Mouse (Mus musculus) forebrain, embryonic 13.5 days (tissue): ENCODE data around the gene Prkce. TPM values are rescaled to one million over a fixed set of nuclear protein-coding genes. Genes with fewer than 3 reads are reported as not detected.

Experiments
- ATAC-seq: fragments of 200-750 bp; cut with Nextera tagmentation; 2 replicates; pipeline ENCODE4 v1.8.0; 2017
- H3K27ac ChIP-seq: fragments of 300-500 bp; sonication (generic); 2 replicates; pipeline ENCODE4 v1.5.1; 2015; ENCODE audit warnings: inconsistent platforms, mild to moderate bottlenecking, moderate library complexity
- H3K27me3 ChIP-seq: fragments of 300-500 bp; sonication (generic); 2 replicates; pipeline ENCODE4 v1.6.1; 2015; ENCODE audit warnings: mild to moderate bottlenecking, inconsistent platforms
- H3K36me3 ChIP-seq: fragments of 300-500 bp; sonication (generic); 2 replicates; pipeline ENCODE4 v1.6.1; 2015; ENCODE audit warnings: mild to moderate bottlenecking, inconsistent platforms; ENCODE audit not compliant: poor library complexity, severe bottlenecking
- H3K4me1 ChIP-seq: fragments of 300-500 bp; sonication (generic); 2 replicates; pipeline ENCODE4 v1.6.1; 2015; ENCODE audit warnings: inconsistent platforms
- H3K4me2 ChIP-seq: fragments of 300-500 bp; sonication (generic); 2 replicates; pipeline ENCODE4 v1.6.1; 2015; ENCODE audit warnings: inconsistent platforms, mild to moderate bottlenecking, moderate library complexity
- H3K4me3 ChIP-seq: fragments of 300-500 bp; sonication (generic); 2 replicates; pipeline ENCODE4 v1.5.1; 2015; ENCODE audit warnings: mild to moderate bottlenecking, inconsistent platforms
- H3K9ac ChIP-seq: fragments of 300-500 bp; sonication (generic); 2 replicates; pipeline ENCODE4 v1.6.1; 2015; ENCODE audit warnings: mild to moderate bottlenecking, inconsistent platforms
- H3K9me3 ChIP-seq: fragments of 300-500 bp; sonication (generic); replicated peaks from 2 replicates; pipeline ENCODE4 v1.6.1; 2016; ENCODE audit warnings: inconsistent platforms
- WGBS: fragments of 180-500 bp; shearing (Covaris S2); methylation state at CpG from one replicate; pipeline ENCODE4 v1.1.7; 2015; 5-methylcytosine and 5-hydroxymethylcytosine counted together
- polyA plus RNA-seq: library from polyadenylated mRNA; unstranded; fragments of >200 nt; fragmentation: Nextera tagmentation; extraction: Ambion mirVana; gene quantifications from 2 replicates; pipeline ENCODE4 v1.2.1, GENCODE M21; 2015

Gene Prkce
- polyA plus RNA-seq, 1 experiment from 2014 or later = 10.9 TPM

- Histone ChIP-seq H3K9ac (no peak overlapping the region), H3K27ac (no peak overlapping the region), H3K4me2 (no peak overlapping the region), H3K4me1 (peaks cover 9% of the 10 kb centered on the region; the same call in 1 of the 2 replicates), H3K27me3 (no peaks in the 10 kb centered on the region), H3K36me3 (no peaks in the 10 kb centered on the region), H3K9me3 (no peaks in the 10 kb centered on the region), H3K4me3 (no peak overlapping the region)
- WGBS = 55% methylated on average over 4 of the region's 4 CpGs
- ATAC-seq = peak; percentile 67
These were observed 232.4 kb downstream of the Prkce start for GRCm38 (mm10) chr17:86400032-86400431.

GRCm38 (mm10) chr17:86404795-86405501, 237.4 kb downstream of the Prkce start:
- Histone ChIP-seq H3K27ac (no peak overlapping the region), H3K36me3 (no peaks in the 10 kb centered on the region), H3K4me1 (peaks cover 13% of the 10 kb centered on the region), H3K4me2 (no peak overlapping the region), H3K27me3 (no peaks in the 10 kb centered on the region), H3K4me3 (no peak overlapping the region), H3K9ac (no peak overlapping the region), H3K9me3 (no peaks in the 10 kb centered on the region)
- WGBS = 76% methylated on average over 11 of the region's 11 CpGs
- ATAC-seq = no peak

GRCm38 (mm10) chr17:86405644-86406043, 238.1 kb downstream of the Prkce start:
- Histone ChIP-seq H3K4me1 (peaks cover 15% of the 10 kb centered on the region), H3K27me3 (no peaks in the 10 kb centered on the region), H3K4me3 (no peak overlapping the region), H3K9ac (no peak overlapping the region), H3K36me3 (no peaks in the 10 kb centered on the region), H3K4me2 (no peak overlapping the region), H3K9me3 (no peaks in the 10 kb centered on the region), H3K27ac (no peak overlapping the region)
- WGBS = 91% methylated on average over 8 of the region's 8 CpGs
- no peak for ATAC-seq

- WGBS = 73% methylated on average over 8 of the region's 8 CpGs
- Histone ChIP-seq H3K4me2 (no peak overlapping the region), H3K9ac (no peak overlapping the region), H3K4me3 (no peak overlapping the region), H3K4me1 (peaks cover 33% of the 10 kb centered on the region), H3K9me3 (no peaks in the 10 kb centered on the region), H3K36me3 (no peaks in the 10 kb centered on the region), H3K27ac (no peak overlapping the region), H3K27me3 (no peaks in the 10 kb centered on the region)
- ATAC-seq = no peak
These were observed 240.5 kb downstream of the Prkce start for GRCm38 (mm10) chr17:86407921-86408613.

GRCm38 (mm10) chr17:86408614-86409006, 241.0 kb downstream of the Prkce start:
- no peak overlapping the region for H3K27ac ChIP-seq
- 91% methylated on average over 5 of the region's 5 CpGs for WGBS
- no peaks in the 10 kb centered on the region for H3K36me3 ChIP-seq
- no peak overlapping the region for H3K4me2 ChIP-seq
- H3K9ac ChIP-seq = no peak overlapping the region
- H3K4me3 ChIP-seq = no peak overlapping the region
- no peaks in the 10 kb centered on the region for H3K27me3 ChIP-seq
- peaks cover 33% of the 10 kb centered on the region for H3K4me1 ChIP-seq
- H3K9me3 ChIP-seq = no peaks in the 10 kb centered on the region
- ATAC-seq = no peak

GRCm38 (mm10) chr17:86409485-86409884, 241.9 kb downstream of the Prkce start:
- Histone ChIP-seq H3K4me2 (no peak overlapping the region), H3K4me1 (peaks cover 33% of the 10 kb centered on the region), H3K36me3 (no peaks in the 10 kb centered on the region), H3K27ac (no peak overlapping the region), H3K9ac (no peak overlapping the region), H3K9me3 (no peaks in the 10 kb centered on the region), H3K4me3 (no peak overlapping the region), H3K27me3 (no peaks in the 10 kb centered on the region)
- 89% methylated on average over 8 of the region's 8 CpGs for WGBS
- no peak for ATAC-seq

GRCm38 (mm10) chr17:86410496-86410895, 242.9 kb downstream of the Prkce start:
- Histone ChIP-seq H3K9me3 (no peaks in the 10 kb centered on the region), H3K4me2 (no peak overlapping the region), H3K4me3 (no peak overlapping the region), H3K4me1 (peaks cover 26% of the 10 kb centered on the region), H3K27me3 (no peaks in the 10 kb centered on the region), H3K36me3 (no peaks in the 10 kb centered on the region), H3K27ac (no peak overlapping the region), H3K9ac (no peak overlapping the region; the same call in 1 of the 2 replicates)
- ATAC-seq = 0 out of 2 replicates have a peak, but pooled peaks have one; percentile 27
- 42% methylated on average over 12 of the region's 12 CpGs for WGBS

DNA sequence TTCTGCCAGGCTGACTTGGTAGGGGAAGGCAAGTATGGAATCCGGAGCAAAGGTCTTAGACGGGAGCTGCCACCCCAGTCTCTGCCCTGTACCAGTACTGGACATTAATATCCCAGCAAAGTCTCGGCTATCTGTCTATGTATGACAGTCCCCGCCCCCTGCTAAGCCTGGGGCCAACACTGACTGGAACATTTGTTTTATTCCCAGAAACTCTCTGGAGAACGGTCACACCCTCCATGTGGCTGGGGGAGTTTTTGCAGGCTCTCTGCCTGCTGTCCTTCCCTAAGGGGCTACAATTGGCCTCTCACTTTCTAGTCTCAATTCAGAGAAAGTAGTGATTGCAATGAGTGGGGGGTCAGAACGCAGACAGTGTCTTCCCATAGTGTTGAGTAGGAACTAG, 244.6 kb downstream of the Prkce start:
- peaks cover 37% of the 10 kb centered on the region for H3K4me1 ChIP-seq
- ATAC-seq = no peak
- 87% methylated on average over 6 of the region's 6 CpGs for WGBS

GRCm38 (mm10) chr17:86414608-86415007, 247.0 kb downstream of the Prkce start:
- no peak for ATAC-seq
- Histone ChIP-seq H3K4me3 (no peak overlapping the region), H3K9ac (no peak overlapping the region), H3K27ac (no peak overlapping the region), H3K27me3 (no peaks in the 10 kb centered on the region), H3K9me3 (no peaks in the 10 kb centered on the region), H3K4me1 (peaks cover 37% of the 10 kb centered on the region), H3K36me3 (no peaks in the 10 kb centered on the region), H3K4me2 (no peak overlapping the region)
- WGBS = 83% methylated on average over 8 of the region's 8 CpGs

More for the DNA sequence above, 244.6 kb downstream of the Prkce start:
- Histone ChIP-seq H3K4me2 (no peak overlapping the region), H3K9me3 (no peaks in the 10 kb centered on the region), H3K27me3 (no peaks in the 10 kb centered on the region), H3K36me3 (no peaks in the 10 kb centered on the region), H3K27ac (no peak overlapping the region), H3K4me3 (no peak overlapping the region), H3K9ac (no peak overlapping the region)

GRCm38 (mm10) chr17:86415989-86416388, 248.4 kb downstream of the Prkce start:
- peaks cover 5% of the 10 kb centered on the region; the same call in 1 of the 2 replicates for H3K9me3 ChIP-seq
- no peaks in the 10 kb centered on the region for H3K27me3 ChIP-seq
- no peak overlapping the region for H3K4me2 ChIP-seq
- H3K4me3 ChIP-seq = no peak overlapping the region
- H3K36me3 ChIP-seq = no peaks in the 10 kb centered on the region
- H3K4me1 ChIP-seq = peaks cover 27% of the 10 kb centered on the region
- ATAC-seq = peak; percentile 41; the same call in 1 of the 2 replicates
- WGBS = 91% methylated on average over 7 of the region's 7 CpGs
- peak overlapping the region; percentile 40; the same call in 1 of the 2 replicates for H3K27ac ChIP-seq
- no peak overlapping the region for H3K9ac ChIP-seq

- 84% methylated on average over 17 of the region's 17 CpGs for WGBS
- peaks cover 5% of the 10 kb centered on the region; the same call in 1 of the 2 replicates for H3K9me3 ChIP-seq
- no peak overlapping the region for H3K27ac ChIP-seq
- H3K36me3 ChIP-seq = no peaks in the 10 kb centered on the region
- ATAC-seq = 0 out of 2 replicates have a peak, but pooled peaks have one; percentile 17
- no peak overlapping the region for H3K9ac ChIP-seq
- no peak overlapping the region for H3K4me2 ChIP-seq
- H3K4me3 ChIP-seq = no peak overlapping the region
- peaks cover 15% of the 10 kb centered on the region for H3K4me1 ChIP-seq
- H3K27me3 ChIP-seq = no peaks in the 10 kb centered on the region
These were observed 250.7 kb downstream of the Prkce start for GRCm38 (mm10) chr17:86418334-86418733.

GRCm38 (mm10) chr17:86419199-86419598, 251.6 kb downstream of the Prkce start:
- H3K4me3 ChIP-seq = no peak overlapping the region
- H3K9me3 ChIP-seq = peaks cover 5% of the 10 kb centered on the region; the same call in 1 of the 2 replicates
- no peak overlapping the region for H3K4me2 ChIP-seq
- 93% methylated on average over 6 of the region's 6 CpGs for WGBS
- no peak for ATAC-seq
- no peak overlapping the region for H3K9ac ChIP-seq
- H3K36me3 ChIP-seq = no peaks in the 10 kb centered on the region
- H3K4me1 ChIP-seq = peaks cover 15% of the 10 kb centered on the region
- no peak overlapping the region for H3K27ac ChIP-seq
- H3K27me3 ChIP-seq = no peaks in the 10 kb centered on the region
